Mouse (Mus musculus) olfactory bulb, adult 2 months (tissue): ENCODE measurements at regions not wholly inside any gene's neighbourhood (a gene's known extent, or its start where the extent isn't known, plus 50 kb on each side); places are given as distances from the start of the nearest gene placed in this dataset.
"Not testable (repeated sequence)": the region's sequence is repeated elsewhere in the genome, so short reads cannot be mapped to it uniquely, and the experiment has no call there.

Experiments used
- CTCF ChIP-seq: fragments of 200-500 bp; IDR thresholded peaks from 2 replicates; pipeline ENCODE4 v1.5.1; 2012; ENCODE audit warnings: low read depth, mild to moderate bottlenecking, low read length, moderate library complexity; ENCODE audit not compliant: insufficient read depth
- POLR2A ChIP-seq: fragments of 200-500 bp; IDR thresholded peaks from 2 replicates; pipeline ENCODE4 v1.6.1; 2012; ENCODE audit warnings: mild to moderate bottlenecking, low read depth, low read length, moderate library complexity; ENCODE audit not compliant: insufficient read depth

DNA sequence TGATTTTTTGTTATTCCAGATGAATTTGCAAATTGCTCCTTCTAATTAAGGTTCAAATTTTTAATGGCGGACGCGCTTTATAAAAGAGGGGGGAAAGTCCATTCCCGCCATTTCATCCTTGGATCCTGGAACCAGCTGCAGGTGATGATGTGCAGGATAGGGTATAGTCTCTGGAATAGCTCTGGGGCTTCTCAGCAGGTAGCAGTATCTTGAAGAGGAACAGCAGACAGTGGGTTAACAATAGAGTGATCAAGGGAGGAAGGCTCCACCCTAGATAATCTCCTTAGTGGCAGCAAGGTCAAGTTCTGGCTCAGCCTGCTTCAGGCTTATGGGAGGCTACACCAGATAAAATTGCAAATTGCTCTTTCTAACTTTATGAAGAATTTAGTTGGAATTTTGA lies 224.0 kb upstream of the Slc39a10 start:
- not testable (repeated sequence) for TF ChIP-seq POLR2A, CTCF
